In genomic region chr12:84616977-84617630, GRCm38 (mm10) we compare ENCODE assay signal across 8 mouse cellular contexts. TPM values are rescaled to one million over a fixed set of nuclear protein-coding genes. Genes with fewer than 3 reads are reported as not detected.
DNase-seq lines count a peak whose midpoint lies in the region; ATAC-seq lines count a peak whose summit lies in the region.

Gene Abcd4 (minus strand): TSS chr12:84617413.

- no peaks in the 10 kb centered on the region for H3K9me3 ChIP-seq in hindbrain, embryonic 11.5 days (ENCODE audit: control insufficient read depth, low read length)

- no peak within 1 kb of the TSS for H3K27ac ChIP-seq in hindbrain, embryonic 11.5 days (ENCODE audit: low read depth, low read length)

- ATAC-seq in hindbrain, embryonic 11.5 days (ENCODE audit: low FRiP score) = peak; percentile 96

- peak within 1 kb of the TSS; percentile 42 for H3K4me2 ChIP-seq in hindbrain, embryonic 11.5 days (replicated peaks; ENCODE audit: low read depth, low read length)

- DNase-seq in Muller cell, postnatal 12 days (ENCODE audit: inconsistent ontology term) = peak; percentile 94
- peak; percentile 96 for DNase-seq in cerebellum, adult 9-11 months
- peak; percentile 91 to 94 for DNase-seq in frontal cortex, adult 2 months (ENCODE audit: extremely low spot score in 1 of 2, low spot score in 1 of 2)
- peak; percentile 92 for DNase-seq in hindbrain, embryonic 11.5 days (ENCODE audit: low spot score)
- peak; percentile 87 to 92 for DNase-seq in layer of hippocampus, postnatal 10 days (ENCODE audit: low spot score in 2 of 2)
- peak; percentile 98 for DNase-seq in lung, postnatal 10 days
- peak; percentile 93 for DNase-seq in ovary, postnatal 36 days (ENCODE audit: low spot score)
- peak; percentile 95 for DNase-seq in thymus, postnatal 25 days

- no peaks in the 10 kb centered on the region; the same call in 1 of the 2 replicates for H3K4me1 ChIP-seq in hindbrain, embryonic 11.5 days (replicated peaks; ENCODE audit: control insufficient read depth, insufficient read depth, low read length)

- peak within 1 kb of the TSS; percentile 74 for H3K9ac ChIP-seq in hindbrain, embryonic 11.5 days (ENCODE audit: low read depth, low read length)

- under 1% methylated on average over 34 of the region's 34 CpGs for WGBS in hindbrain, embryonic 11.5 days

- no peaks in the 10 kb centered on the region for H3K36me3 ChIP-seq in hindbrain, embryonic 11.5 days (ENCODE audit: control insufficient read depth, insufficient read depth, low read length)

- H3K27me3 ChIP-seq in hindbrain, embryonic 11.5 days (ENCODE audit: control insufficient read depth, insufficient read depth, low read length) = no peaks in the 10 kb centered on the region

- H3K4me3 ChIP-seq in hindbrain, embryonic 11.5 days (ENCODE audit: low read depth, low read length) = peak within 1 kb of the TSS; percentile 63

RNA-seq across cellular contexts. Expression of gene Abcd4, which starts in this region (rescaled TPM):
- 26.5 and 28.5 TPM in 2 replicates for polyA plus RNA-seq in frontal cortex, adult 2 months (2012; rRNA removed)
- 6.4 and 7.9 TPM in 2 replicates for polyA plus RNA-seq in hindbrain, embryonic 11.5 days (2014; fragmentation: Nextera tagmentation; extraction: Ambion mirVana)
- total RNA-seq in layer of hippocampus, postnatal 10 days (2021) = 10 to 100 TPM; 11.7 to 13.2 TPM
